Mouse (Mus musculus): ENCODE results near the gene Gnl1. TPM values are rescaled to one million over a fixed set of nuclear protein-coding genes. Genes with fewer than 3 reads are reported as not detected.

Gene Gnl1
- 4.6 and 5.7 TPM in 2 replicates for polyA plus RNA-seq (2012; rRNA removed)

GRCm38 (mm10) chr17:35979401-35980362, at the start of gene Gnl1, which contains the start of gene Prr3:
Gene Gnl1 (plus strand): TSS chr17:35979851.
Gene Prr3 (minus strand): TSS chr17:35980236.

GRCm38 (mm10) chr17:35969418-35970389, 9.9 kb upstream of the Gnl1 start, which contains the start of gene Abcf1:
Gene Abcf1 (minus strand): TSS chr17:35969761.

GRCm38 (mm10) chr17:36020191-36021073, 40.8 kb downstream of the Gnl1 start, which contains the start of gene H2-T24:
Gene H2-T24 (minus strand): TSS chr17:36020560.

DNA sequence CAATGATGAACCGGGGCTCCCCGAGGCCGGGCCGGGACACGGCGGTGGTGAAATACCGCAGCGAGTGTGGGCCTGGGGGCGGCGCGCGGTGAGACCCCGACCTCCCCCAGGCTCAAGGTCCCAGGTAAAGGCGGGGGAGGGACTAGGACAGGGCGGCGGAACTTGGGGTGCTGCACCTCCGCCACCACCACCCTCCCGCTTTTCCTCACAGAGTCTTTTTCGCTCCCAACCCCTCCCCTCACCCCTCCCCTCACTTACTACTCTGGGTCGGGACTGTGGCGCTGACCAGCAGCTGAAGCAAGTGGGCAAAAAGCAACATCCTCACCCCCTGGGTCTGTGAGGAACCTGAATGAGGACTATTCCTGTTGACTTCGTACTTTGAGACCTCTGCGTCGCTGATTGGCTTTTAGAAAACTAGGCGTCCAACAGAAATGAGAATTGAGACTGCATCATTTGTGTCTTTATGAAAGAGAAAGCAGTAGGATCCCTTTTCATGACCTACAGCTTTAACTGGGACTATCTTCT, 52.8 kb downstream of the Gnl1 start, which contains the start of gene H2-T23:
TSS of gene H2-T23 (minus strand) at position 505 of the 525 bp plus-strand sequence.

Other genes starting within 250 kb of the Gnl1 start
- gene Ier3, start 158.2 kb upstream of the Gnl1 start, polyA plus RNA-seq (2012; rRNA removed) = 5.5 and 6.5 TPM in 2 replicates
- gene Flot1, start 156.6 kb upstream of the Gnl1 start, polyA plus RNA-seq (2012; rRNA removed) = 31.0 and 40.2 TPM in 2 replicates
- gene Tubb5, start 141.5 kb upstream of the Gnl1 start, polyA plus RNA-seq (2012; rRNA removed) = 251 and 259 TPM in 2 replicates
- 4.3 and 4.5 TPM in 2 replicates for gene Mdc1, start 138.3 kb upstream of the Gnl1 start, polyA plus RNA-seq (2012; rRNA removed)
- 10.7 and 11.1 TPM in 2 replicates for gene Nrm, start 118.5 kb upstream of the Gnl1 start, polyA plus RNA-seq (2012; rRNA removed)
- gene Ppp1r18, start 114.3 kb upstream of the Gnl1 start, polyA plus RNA-seq (2012; rRNA removed) = 17.4 and 18.6 TPM in 2 replicates
- 36.4 and 41.5 TPM in 2 replicates for gene Dhx16, start 100.0 kb upstream of the Gnl1 start, polyA plus RNA-seq (2012; rRNA removed)
- gene 2310061I04Rik, start 82.4 kb upstream of the Gnl1 start, polyA plus RNA-seq (2012; rRNA removed) = 11.1 and 12.8 TPM in 2 replicates
- gene Atat1, start 69.8 kb upstream of the Gnl1 start, polyA plus RNA-seq (2012; rRNA removed) = 9.1 and 9.2 TPM in 2 replicates
- 47.1 and 48.3 TPM in 2 replicates for gene Mrps18b, start 63.5 kb upstream of the Gnl1 start, polyA plus RNA-seq (2012; rRNA removed)
- gene Ppp1r10, start 63.4 kb upstream of the Gnl1 start, polyA plus RNA-seq (2012; rRNA removed) = 13.7 and 14.0 TPM in 2 replicates
- 33.2 and 37.2 TPM in 2 replicates for gene Abcf1, start 10.1 kb upstream of the Gnl1 start, polyA plus RNA-seq (2012; rRNA removed)
- gene Prr3, start 385 bp downstream of the Gnl1 start, polyA plus RNA-seq (2012; rRNA removed) = 6.0 and 6.7 TPM in 2 replicates
- 14.1 and 14.9 TPM in 2 replicates for gene H2-T24, start 40.7 kb downstream of the Gnl1 start, polyA plus RNA-seq (2012; rRNA removed)
- 112 and 121 TPM in 2 replicates for gene H2-T23, start 53.0 kb downstream of the Gnl1 start, polyA plus RNA-seq (2012; rRNA removed)
- gene H2-T22, start 62.9 kb downstream of the Gnl1 start, polyA plus RNA-seq (2012; rRNA removed) = 14.6 and 16.9 TPM in 2 replicates
- gene Gm6034, start 63.1 kb downstream of the Gnl1 start, polyA plus RNA-seq (2012; rRNA removed) = not detected in 2 replicates
- 0.03 and 0.16 TPM in 2 replicates for gene Gm11127, start 78.5 kb downstream of the Gnl1 start, polyA plus RNA-seq (2012; rRNA removed)
- 0.01 TPM in 1 of 2 replicates, not detected in the other for gene Gm19684, start 141.8 kb downstream of the Gnl1 start, polyA plus RNA-seq (2012; rRNA removed)
- not detected in 2 replicates for gene Gm7030, start 149.6 kb downstream of the Gnl1 start, polyA plus RNA-seq (2012; rRNA removed)
- gene Gm8909, start 188.7 kb downstream of the Gnl1 start, polyA plus RNA-seq (2012; rRNA removed) = 0.04 TPM in 1 of 2 replicates, not detected in the other
- 0.07 TPM in 1 of 2 replicates, not detected in the other for gene H2-T3, start 210.4 kb downstream of the Gnl1 start, polyA plus RNA-seq (2012; rRNA removed)

Data from liver, embryonic 18 days (tissue).